Mouse (Mus musculus): ENCODE results near the gene Smim14.
"Not testable (repeated sequence)": the region's sequence is repeated elsewhere in the genome, so short reads cannot be mapped to it uniquely, and the experiment has no call there.

Smim14 gene

DNA sequence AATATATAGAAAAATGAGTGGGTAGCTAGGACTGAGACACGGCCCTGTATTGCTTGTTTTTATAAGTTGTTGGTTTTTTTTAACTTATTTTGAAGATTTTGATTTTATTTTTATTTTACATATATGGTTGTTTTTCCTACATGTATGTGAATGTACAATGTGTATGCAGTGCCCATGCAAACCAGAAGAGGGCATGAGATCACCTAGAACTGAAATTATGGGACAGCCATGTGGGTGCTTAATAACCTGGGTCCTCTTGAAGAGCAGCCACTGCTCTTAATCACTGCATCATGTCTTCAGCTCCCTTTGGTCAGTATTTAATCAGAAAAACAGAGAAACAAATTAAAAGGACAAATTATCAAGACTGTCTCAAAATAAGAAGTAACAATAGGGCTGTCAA lies 15.2 kb downstream of the Smim14 start:
- DNase-seq: no peak

DNA sequence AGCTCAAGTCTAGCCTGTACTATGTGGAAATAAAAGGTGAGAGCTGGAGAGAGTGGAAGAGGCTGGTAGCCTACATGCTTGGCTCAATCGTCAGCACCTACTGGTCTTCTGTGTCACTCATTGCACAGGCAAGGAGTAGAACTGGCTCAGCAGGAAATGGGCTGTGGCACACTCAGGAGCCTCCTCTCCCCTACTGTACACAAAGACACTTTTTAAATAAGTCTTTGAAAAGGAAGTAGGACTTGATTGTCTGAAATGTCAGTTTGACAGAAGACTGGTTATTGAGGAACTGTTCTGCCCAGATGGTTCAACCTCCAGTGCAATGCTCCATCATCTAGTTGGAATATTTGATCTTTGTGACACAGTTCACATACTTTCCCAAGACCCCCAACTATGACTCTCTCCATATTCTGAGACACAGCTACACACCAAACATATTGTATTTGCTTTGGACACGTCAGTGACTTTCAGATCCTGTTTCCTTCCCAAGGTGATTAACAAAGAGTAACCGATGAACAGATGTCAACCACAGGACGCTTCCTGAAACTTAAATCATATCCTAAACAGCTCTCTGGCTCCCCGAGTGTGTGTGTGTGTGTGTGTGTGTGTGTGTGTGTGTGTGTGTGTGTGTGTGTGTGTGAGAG lies 22.2 kb downstream of the Smim14 start:
- DNase-seq: no peak

GRCm38 (mm10) chr5:65513506-65513905 lies 23.5 kb downstream of the Smim14 start:
- no peak for DNase-seq

GRCm38 (mm10) chr5:65508395-65508794 lies 28.6 kb downstream of the Smim14 start:
- DNase-seq: no peak

GRCm38 (mm10) chr5:65505786-65506185 lies 31.2 kb downstream of the Smim14 start:
- DNase-seq: no peak

- DNase-seq: no peak
Observed at GRCm38 (mm10) chr5:65501407-65501806, 35.6 kb downstream of the Smim14 start.

DNA sequence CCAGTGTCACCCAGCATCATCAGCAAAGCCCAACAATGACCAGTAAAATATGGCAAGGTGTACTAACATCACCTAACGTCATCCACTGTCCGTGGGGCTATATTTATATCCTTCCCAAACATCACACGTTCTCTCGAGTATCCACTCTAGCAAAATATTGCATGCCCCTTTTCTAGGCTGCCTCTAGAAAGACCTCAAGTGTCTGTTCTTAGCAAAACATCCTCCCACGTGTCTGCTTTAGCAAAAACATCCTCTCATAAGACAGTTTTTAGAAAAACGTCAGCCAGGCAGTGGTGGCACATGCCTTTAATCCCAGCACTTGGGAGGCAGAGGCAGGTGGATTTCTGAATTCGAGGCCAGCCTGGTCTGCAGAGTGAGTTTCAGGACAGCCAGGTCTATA lies 36.8 kb downstream of the Smim14 start:
- no peak for DNase-seq

DNA sequence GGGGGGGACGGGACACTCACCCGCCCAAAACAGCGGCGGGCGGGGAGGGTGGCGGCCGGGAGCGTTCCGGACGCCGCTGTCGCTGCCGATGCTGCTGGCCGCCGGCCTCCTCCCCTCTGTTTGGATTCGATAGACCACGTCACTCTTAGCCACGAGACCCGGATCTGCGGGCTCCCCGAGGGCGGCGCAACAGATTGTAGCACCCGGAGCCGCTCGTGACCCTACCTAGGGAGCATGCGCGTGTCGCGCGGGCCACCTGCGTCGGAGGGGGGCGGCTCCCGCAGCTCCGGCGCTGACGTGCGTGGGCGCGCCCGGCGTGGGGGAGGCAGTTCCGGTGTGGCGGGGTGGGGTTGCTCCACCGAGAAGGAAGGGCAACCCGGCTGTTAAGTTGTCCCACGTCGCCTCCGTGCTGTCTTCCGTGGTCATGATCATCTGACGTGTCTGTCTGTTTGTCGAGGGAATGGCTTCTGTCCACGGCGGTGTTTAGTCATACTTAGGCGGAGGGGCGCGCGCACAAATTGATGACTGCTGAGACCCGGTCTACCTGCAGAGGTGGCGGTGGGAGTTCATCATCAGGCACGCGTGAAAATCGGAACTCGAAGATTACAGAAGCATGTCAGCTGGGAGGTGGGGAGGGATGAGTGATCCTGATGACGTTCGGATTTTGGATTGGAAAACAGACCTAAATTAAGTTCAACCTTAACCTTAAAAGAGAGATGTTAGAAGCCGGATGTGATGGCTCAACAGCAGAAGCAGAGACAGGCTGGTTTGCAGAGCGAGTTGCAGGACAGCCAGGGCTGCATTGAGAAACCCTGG lies 44.1 kb downstream of the Smim14 start, which contains the start of gene Gm43552:
Gm43552 (minus strand) TSS at position 118 of the 816 bp plus-strand sequence.
- DNase-seq: peak; percentile 96 to 98

DNA sequence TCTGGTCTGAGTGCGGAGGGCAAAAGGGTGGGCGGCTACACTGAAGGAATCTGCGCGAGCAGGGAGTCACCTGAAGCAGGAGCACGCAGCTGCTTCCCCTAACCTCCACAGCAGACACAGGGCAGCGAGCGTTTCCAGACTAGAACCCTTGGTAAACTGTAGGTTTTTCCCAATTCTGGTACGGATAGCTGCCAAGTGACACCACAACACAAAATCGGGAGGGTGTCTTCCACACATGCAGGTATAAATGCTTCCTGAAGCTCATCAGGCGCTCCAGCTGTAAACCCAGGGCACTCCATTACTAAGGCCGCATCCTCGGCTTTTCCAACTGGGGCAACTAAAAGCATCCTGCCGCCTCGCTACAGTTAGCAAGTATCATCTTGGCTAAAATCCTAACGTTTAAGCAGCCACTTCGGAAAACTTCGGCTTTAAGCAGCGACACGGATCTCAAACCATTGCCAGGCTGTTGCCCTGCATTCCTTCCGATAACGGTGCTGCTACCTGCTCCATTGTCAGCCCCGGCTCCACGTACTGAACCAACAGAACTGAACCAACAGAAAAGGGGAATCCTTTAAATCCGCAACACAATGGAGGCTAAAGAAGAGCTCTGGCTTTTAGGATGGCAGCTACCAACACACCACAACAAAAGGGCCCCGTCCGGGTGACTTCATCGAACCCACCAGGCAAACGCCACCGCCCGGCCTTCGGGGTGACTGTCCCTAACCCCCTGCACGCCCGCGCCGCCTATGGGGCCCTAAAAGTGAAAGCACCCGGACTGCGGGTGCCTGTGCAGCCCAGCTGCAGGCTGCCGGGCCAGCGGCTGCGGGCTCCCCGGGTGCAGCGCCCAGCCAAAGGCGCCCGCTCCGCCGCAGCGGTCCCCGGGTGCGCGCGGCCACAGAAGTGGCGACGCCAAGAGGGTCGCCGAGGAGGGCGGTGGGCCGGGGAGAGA lies 44.9 kb downstream of the Smim14 start:
- DNase-seq: peak; percentile 71 to 76

- DNase-seq: no peak
Observed at GRCm38 (mm10) chr5:65489830-65490229, 47.2 kb downstream of the Smim14 start.

- DNase-seq: no peak
Observed at GRCm38 (mm10) chr5:65488725-65489124, 48.3 kb downstream of the Smim14 start.

- DNase-seq: peak; percentile 26 to 28
Observed at GRCm38 (mm10) chr5:65487381-65487780, 49.6 kb downstream of the Smim14 start.

- DNase-seq: no peak
Observed at GRCm38 (mm10) chr5:65486514-65486913, 50.5 kb downstream of the Smim14 start.

- DNase-seq: no peak
Observed at GRCm38 (mm10) chr5:65482996-65483395, 54.0 kb downstream of the Smim14 start.

DNA sequence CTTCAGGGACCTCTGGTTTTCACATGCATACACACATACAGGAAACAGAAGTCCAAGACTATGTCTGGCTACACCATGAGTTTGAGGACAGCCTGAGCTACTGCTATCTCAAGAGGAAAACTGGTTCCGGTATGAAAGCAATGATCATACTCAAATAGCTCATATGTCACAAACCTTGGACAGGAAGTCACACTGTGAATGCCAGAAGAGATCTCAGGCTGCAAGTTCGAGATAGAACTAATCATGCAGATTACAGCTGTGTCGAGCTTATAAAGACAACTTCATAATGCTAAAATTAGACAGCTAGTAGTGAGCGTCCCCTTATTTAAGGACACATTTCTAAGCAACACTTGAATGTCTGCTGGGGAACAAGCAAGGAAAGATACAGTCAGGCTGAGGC lies 56.5 kb downstream of the Smim14 start:
- no peak for DNase-seq

DNA sequence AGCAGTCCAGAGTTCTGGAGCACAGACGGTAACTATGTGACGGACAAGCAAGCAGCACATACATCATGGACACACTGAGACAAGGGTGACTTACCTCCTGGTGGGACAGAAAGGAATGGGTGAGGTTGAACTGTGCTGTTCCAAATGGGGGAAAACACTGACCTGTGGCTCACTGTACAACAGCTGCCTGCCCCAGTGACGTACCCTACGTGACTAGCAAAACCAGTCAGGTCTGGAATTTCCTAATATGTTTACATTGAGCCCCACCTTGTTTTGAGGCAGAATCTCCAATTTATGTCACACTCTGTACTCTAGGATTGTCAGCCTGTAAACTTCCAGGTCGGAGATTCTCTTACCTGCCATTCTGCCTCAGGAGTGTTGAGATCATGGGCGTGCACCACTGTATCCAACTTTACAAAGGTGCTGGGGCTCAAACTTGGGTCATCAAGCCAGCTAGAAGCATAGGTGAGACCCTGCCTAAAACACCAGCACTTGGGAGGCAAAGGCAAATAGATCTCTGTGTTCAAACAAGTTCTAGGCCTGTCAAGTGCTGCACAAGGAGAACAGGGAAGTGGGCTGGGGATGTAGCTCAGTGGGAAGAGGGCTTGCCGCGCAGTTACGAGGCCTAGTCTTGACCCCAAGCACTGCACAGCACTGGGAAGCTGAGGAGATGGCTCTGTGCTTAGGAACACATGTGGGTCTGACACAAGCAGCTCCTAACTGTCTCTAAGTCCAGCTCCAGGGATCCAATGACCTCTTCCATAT lies 57.1 kb downstream of the Smim14 start:
- DNase-seq: no peak

DNA sequence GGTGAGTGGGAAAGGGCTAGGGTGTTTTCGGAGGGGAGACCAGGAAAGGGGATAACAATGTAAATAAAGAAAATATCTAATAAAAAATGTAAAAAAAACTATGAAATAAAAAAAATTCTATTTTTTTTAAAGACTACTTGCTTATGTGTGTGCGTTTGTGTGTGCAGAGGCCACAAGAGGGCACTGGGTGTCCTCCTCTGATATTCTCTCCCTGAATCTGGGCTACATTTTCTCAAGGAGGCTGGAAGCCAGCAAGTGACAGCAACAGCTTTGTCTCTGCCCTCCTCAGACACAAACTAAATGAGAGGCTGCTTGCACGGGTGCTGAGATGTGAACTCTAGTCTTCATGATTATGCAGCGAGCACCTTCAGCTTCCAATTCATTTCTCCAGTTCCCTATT lies 58.8 kb downstream of the Smim14 start:
- DNase-seq: peak; percentile 40 to 55

GRCm38 (mm10) chr5:65476739-65477138 lies 60.2 kb downstream of the Smim14 start:
- not testable (repeated sequence) for DNase-seq

DNA sequence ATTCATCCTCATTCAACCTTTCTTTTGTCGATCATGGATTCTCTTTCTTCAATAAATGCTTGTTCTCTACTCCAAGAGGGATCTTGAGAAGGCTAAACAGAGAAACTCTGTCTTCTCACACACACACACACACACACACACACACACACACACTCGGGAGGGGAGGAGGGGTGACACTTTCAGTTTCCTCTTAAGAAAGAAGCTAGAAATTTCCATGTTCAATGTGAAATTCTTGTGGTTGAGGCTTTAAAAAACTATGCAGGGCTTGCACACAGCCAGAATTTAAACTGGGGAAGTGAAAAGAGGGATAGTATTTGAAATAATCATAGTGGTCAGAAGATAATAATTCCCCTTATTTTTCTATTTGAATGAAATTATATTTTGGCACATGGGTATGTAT lies 61.2 kb downstream of the Smim14 start:
- DNase-seq: no peak

DNA sequence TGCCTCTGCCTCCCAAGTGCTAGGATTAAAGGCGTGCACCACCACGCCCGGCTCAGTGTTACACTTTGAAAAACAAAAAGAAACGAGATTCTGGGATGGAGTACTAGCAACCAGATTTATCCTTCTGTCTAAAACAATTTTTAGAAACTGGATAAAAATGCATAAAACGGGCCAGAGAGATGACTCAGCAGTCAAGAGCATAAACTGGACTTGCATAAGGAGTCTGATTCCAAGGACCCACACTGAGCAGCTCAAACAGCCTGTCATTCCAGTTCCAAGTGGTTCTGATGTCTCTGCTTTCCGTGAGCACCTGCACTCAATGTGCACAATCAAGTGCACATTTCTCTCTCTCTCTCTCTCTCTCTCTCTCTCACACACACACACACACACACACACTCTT lies 67.2 kb downstream of the Smim14 start:
- peak; percentile 39 to 63 for DNase-seq

DNA sequence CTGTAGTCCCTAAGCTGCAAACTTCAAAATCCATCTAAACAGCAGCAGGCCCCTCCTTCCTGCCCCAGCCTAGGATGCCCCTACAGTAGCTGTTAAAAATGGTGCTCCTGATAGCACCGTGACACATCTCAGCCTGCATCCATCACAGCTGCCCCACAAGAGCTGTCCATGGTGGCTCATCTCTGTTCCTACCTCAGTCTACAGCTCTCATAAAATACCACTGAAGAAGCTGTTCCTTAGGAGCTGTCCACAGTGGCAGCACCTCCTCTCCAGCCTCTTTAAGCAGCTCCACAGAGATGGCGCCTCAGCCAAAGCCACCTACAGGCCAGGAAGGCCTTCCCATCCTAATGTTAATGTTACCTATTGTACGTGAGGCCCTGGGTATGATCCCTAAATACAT lies 70.1 kb downstream of the Smim14 start:
- no peak for DNase-seq

DNA sequence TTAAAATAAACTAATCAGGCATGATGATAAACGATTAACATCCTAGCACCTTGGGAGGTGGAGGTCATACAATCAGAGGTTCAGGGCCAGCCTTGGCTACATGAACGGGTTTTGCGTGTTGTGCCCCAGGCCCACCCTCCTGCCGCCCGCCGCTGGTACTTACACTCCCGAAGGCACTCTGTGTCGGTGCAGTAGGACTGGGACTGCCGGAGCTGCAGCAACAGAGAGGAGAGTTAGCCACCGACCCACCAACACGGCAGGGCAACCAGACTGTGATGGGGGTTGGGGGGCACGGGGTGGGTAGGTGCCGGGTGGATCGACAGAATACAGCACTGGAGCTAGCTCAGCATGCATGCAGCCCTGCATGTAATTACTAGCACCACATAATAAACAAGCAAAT lies 76.6 kb downstream of the Smim14 start:
- DNase-seq: no peak

All from cerebellum, adult 18-20 months (tissue).